Mouse (Mus musculus) B cell, adult 67 days (primary cell): ENCODE data around the gene Mcpt2. TPM values are rescaled to one million over a fixed set of nuclear protein-coding genes. Genes with fewer than 3 reads are reported as not detected.

Experiments
- total RNA-seq, 2 experiments: library from RNA; stranded (reverse); gene quantifications; 4 replicates each; pipeline ENCODE4 v1.2.4; 2023

The Mcpt2 gene
- not detected for total RNA-seq

GRCm38 (mm10) chr14:56041792-56042191 is at the start of gene Mcpt2:
TSS of gene Mcpt2 (plus strand) at chr14:56042041.

GRCm38 (mm10) chr14:56017671-56018070 is 24.2 kb upstream of the Mcpt2 start, which contains the start of gene Mcpt1:
TSS of gene Mcpt1 (plus strand) at chr14:56017971.

DNA sequence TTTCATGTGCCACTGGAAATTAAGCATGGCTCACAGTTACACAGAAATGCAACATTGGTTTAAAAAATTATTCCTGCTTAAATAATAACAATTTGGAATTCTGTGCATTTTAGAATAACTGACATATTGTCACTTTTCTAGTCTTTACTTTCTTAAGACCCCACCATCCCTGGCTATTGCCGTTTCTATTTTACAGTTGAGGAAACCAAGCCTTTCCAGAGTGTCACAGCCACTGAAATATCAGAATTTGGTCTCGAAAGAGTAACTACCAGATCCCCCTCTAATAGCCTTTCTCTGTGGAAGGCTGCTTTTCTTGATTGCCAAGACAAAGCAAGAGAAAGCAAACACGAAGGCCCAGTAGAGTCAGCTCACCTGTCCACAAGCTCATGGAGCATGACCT is 11.4 kb upstream of the Mcpt2 start, which contains the start of gene Mcpt9:
Gene Mcpt9 (minus strand): TSS at position 101 of the 400 bp plus-strand sequence.

DNA sequence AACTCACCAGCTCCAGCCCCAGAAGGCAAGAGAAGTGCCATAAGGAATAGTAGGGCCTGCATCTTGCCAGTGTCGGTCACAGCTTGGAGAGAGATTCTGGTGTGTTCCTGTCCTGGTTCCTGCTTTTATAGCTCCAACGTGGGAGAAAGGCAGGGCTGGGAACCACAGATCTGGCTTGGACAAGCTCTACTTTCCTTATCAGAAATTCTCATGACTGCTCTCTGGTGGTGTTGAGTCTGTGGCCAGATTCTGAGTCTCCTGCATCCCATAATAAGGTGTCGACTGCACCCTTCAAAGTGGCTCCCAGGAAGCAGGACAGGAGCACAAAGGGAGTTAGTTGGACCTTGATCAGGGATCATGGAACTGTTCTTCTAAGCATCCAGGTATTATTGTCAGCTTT is 20.4 kb downstream of the Mcpt2 start, which contains the start of gene Mcpt4:
Gene Mcpt4 (minus strand): TSS at position 101 of the 400 bp plus-strand sequence.

GRCm38 (mm10) chr14:56085167-56085566 is 43.3 kb downstream of the Mcpt2 start, which contains the start of gene Mcpt8:
TSS of gene Mcpt8 (minus strand) at chr14:56085273.

Other genes starting within 250 kb of the Mcpt2 start
- gene Nfatc4, start 218.9 kb upstream of the Mcpt2 start, total RNA-seq = not detected
- gene Nynrin, start 188.0 kb upstream of the Mcpt2 start, total RNA-seq = not detected
- gene Cbln3, start 157.6 kb upstream of the Mcpt2 start, total RNA-seq = under 1 TPM in 1 of 2 experiments, not detected in 1; 0.32 TPM
- gene Khnyn, start 157.1 kb upstream of the Mcpt2 start, total RNA-seq = 100 to 1,000 TPM; 111 to 115 TPM
- gene Sdr39u1, start 141.7 kb upstream of the Mcpt2 start, total RNA-seq = 10 to 100 TPM; 24.9 to 30.8 TPM
- gene Cma1, start 97.4 kb upstream of the Mcpt2 start, total RNA-seq = not detected
- not detected for gene Cma2, start 91.1 kb upstream of the Mcpt2 start, total RNA-seq
- gene Mcpt1, start 24.1 kb upstream of the Mcpt2 start, total RNA-seq = not detected
- gene Mcpt9, start 11.5 kb upstream of the Mcpt2 start, total RNA-seq = not detected
- not detected for gene Mcpt4, start 20.3 kb downstream of the Mcpt2 start, total RNA-seq
- gene Mcpt8, start 43.2 kb downstream of the Mcpt2 start, total RNA-seq = not detected
- gene Ctsg, start 60.5 kb downstream of the Mcpt2 start, total RNA-seq = not detected
- not detected for gene Gzme, start 78.6 kb downstream of the Mcpt2 start, total RNA-seq
- gene Gzmd, start 90.6 kb downstream of the Mcpt2 start, total RNA-seq = not detected
- not detected for gene Gzmg, start 117.5 kb downstream of the Mcpt2 start, total RNA-seq
- not detected for gene Gzmn, start 132.6 kb downstream of the Mcpt2 start, total RNA-seq
- not detected for gene Gzmf, start 169.4 kb downstream of the Mcpt2 start, total RNA-seq
- not detected for gene Gzmc, start 192.6 kb downstream of the Mcpt2 start, total RNA-seq
- gene Gzmb, start 220.2 kb downstream of the Mcpt2 start, total RNA-seq = under 1 TPM in 1 of 2 experiments, not detected in 1; 0.64 TPM